Mouse (Mus musculus) liver, postnatal 0 days (tissue): ENCODE results near the gene Axdnd1.

ENCODE experiments used
- CTCF ChIP-seq: sonication (generic); IDR thresholded peaks from 2 replicates; pipeline ENCODE4 v1.5.1; 2016; ENCODE audit warnings: antibody characterized with exemption, low read depth
- EP300 ChIP-seq: IDR thresholded peaks from 2 replicates; pipeline ENCODE4 v1.6.1; 2016; ENCODE audit warnings: antibody characterized with exemption, low read depth, mild to moderate bottlenecking

GRCm38 (mm10) chr1:156422856-156423255 is 1.9 kb upstream of the Axdnd1 start:
- TF ChIP-seq CTCF (no peak), EP300 (no peak)
